Mouse (Mus musculus) liver, embryonic 18 days (tissue): ENCODE data around the gene Il20. TPM values are rescaled to one million over a fixed set of nuclear protein-coding genes. Genes with fewer than 3 reads are reported as not detected.

Source experiments
- polyA plus RNA-seq: library from polyadenylated mRNA; depleted of rRNA; stranded (reverse); fragments of >200 nt; gene quantifications from 2 replicates; pipeline ENCODE4 v1.2.3, GENCODE M21; 2012; rRNA removed

Il20 gene
- polyA plus RNA-seq = not detected in 2 replicates

DNA sequence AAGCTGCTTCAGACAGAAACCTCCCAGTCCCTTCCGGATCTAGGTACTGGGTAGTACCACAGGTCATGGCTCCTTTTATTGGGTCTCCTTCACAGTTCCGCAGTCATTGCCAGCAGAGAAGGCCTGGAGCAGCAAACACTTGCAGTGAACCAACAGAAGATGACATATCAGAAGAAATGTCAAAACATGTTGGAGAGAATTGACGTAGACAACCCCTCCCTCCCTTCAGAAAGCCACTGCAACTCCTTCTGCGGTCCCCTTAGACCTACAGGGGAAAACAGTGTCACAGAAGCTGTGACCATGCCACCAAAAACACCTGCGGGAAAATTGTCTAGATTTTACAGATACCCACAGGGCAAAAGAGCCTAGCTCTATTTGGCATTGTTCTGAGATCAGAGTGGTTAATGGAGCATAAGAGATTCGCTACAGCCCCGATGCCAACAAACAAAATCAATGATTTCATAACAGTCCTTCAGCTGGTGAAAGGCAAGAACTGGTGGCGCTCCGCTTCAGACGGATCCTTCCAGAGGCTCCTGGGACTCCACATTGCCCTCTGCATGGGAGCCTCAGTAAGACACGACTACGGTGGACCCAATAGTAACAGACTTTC lies at the start of gene Il20:
Gene Il20 (minus strand): TSS at position 51 of the 610 bp plus-strand sequence.

DNA sequence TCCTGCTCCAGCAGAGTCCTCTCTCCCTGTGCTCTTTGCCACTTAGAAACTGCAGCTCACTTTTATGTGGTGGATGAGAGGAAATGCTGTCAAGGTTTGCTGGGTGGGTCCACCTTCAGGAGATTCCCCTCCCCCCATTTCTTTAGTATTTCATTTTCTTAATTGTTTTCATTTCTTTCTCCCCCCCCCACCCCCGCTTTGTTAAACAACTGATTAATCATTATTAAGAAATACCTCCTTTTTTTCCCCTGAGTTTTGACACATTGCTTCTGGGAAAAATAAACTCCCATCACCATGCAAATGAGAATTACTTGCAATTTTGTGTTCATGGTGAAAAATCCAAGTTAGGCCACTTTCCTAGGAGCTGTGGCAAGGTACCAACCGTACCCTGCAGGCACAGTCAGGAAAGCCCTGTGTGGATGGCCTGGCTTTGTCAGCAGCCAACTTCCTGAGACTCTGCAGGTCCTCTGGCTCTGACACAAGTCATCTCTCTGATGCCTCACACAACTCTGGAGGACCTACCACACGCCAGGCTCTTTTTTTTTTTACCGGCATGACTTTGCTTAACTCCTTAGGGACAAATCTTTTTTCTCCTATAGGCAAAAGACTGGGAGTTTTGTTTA lies 28.9 kb upstream of the Il20 start, which contains the start of gene Il19:
Gene Il19 (minus strand): TSS at position 51 of the 623 bp plus-strand sequence.

DNA sequence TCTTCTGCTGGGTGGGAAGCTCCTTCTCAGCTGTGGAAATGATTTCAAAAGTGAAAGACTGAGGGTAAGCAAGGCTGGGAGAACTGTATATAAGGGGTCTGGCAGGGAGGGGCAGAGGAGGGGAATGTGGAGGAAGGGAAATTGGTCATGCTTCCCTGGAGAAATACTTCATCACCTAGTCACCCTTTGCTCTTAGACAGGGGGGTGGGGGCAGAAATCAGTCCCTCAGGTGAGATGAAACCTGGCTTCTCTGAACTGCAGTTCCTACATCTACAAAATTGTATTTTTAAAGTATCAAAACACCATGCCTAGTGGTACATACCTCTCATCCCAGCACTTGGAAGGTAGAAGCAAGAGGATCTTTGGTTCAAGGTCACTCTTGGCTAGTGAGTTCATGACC lies 23.9 kb downstream of the Il20 start, which contains the start of gene Il24:
Gene Il24 (minus strand): TSS at position 101 of the 400 bp plus-strand sequence.

DNA sequence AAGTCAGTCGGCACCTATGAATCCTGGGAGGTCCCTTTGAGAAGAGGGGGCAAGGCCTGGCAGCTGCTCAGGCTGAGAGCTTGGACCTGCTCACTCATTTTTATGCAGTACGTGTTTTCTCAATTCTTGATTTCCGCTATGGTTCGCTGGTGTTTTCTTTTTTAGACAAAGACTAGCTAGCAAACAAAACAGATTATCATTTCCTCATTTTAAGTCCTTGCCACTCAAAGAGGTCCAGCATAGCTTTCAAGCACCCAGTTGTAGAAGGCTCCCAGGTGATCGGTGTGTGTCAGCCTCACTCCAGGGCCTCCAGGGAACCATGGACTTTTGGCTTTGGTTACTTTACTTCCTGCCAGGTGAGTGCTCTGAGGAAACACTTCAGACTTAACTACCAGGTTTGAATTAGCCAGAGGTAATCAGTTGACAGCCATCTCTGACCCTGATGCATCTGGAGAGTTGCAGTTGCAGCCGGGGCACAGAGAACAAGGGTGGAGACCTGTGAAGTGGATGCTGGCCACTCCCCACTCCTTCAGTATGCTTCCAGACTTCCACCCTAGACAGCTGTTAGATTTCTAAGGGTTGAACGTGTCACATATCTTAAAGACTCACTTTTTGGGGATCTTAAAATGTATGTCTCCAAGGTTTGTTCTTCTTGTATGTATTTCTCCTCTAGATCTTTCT lies 45.6 kb downstream of the Il20 start, which contains the start of gene Fcmr:
Gene Fcmr (plus strand): TSS at position 129 of the 681 bp plus-strand sequence.

Other genes starting within 250 kb of the Il20 start
- 4.4 and 8.9 TPM in 2 replicates for gene C4bp, start 249.8 kb downstream of the Il20 start, polyA plus RNA-seq
- gene Gm29427, start 195.7 kb downstream of the Il20 start, polyA plus RNA-seq = 0.01 TPM in 1 of 2 replicates, not detected in the other
- gene Yod1, start 194.1 kb downstream of the Il20 start, polyA plus RNA-seq = 3.5 and 3.6 TPM in 2 replicates
- gene Pfkfb2, start 182.2 kb downstream of the Il20 start, polyA plus RNA-seq = 5.3 and 6.0 TPM in 2 replicates
- gene AA986860, start 179.5 kb downstream of the Il20 start, polyA plus RNA-seq = 1.4 and 1.5 TPM in 2 replicates
- gene Fcamr, start 110.5 kb downstream of the Il20 start, polyA plus RNA-seq = 0.02 and 0.04 TPM in 2 replicates
- 1.0 and 1.1 TPM in 2 replicates for gene Pigr, start 84.8 kb downstream of the Il20 start, polyA plus RNA-seq
- 0.11 TPM in 1 of 2 replicates, not detected in the other for gene Fcmr, start 45.8 kb downstream of the Il20 start, polyA plus RNA-seq
- not detected in 2 replicates for gene Il24, start 24.0 kb downstream of the Il20 start, polyA plus RNA-seq
- not detected in 2 replicates for gene Il19, start 28.7 kb upstream of the Il20 start, polyA plus RNA-seq
- gene Il10, start 108.4 kb upstream of the Il20 start, polyA plus RNA-seq = 0.03 and 0.11 TPM in 2 replicates
- 19.3 and 20.9 TPM in 2 replicates for gene Mapkapk2, start 186.4 kb upstream of the Il20 start, polyA plus RNA-seq
- gene Dyrk3, start 226.9 kb upstream of the Il20 start, polyA plus RNA-seq = 5.7 and 7.1 TPM in 2 replicates
- 16.6 and 17.2 TPM in 2 replicates for gene Eif2d, start 241.7 kb upstream of the Il20 start, polyA plus RNA-seq